Mouse (Mus musculus) common myeloid progenitor, adult 5-6 weeks (primary cell): ENCODE measurements at regions not wholly inside any gene's neighbourhood (a gene's known extent, or its start where the extent isn't known, plus 50 kb on each side); places are given as distances from the start of the nearest gene placed in this dataset.
A peak's percentile ranks its signal among the peaks of the same experiment; 100 is the strongest.
"Not testable (repeated sequence)": the region's sequence is repeated elsewhere in the genome, so short reads cannot be mapped to it uniquely, and the experiment has no call there.

ENCODE experiments used
- ATAC-seq: replicated peaks from 2 replicates; pipeline ENCODE4 v1.8.0; 2016; ENCODE audit warnings: low read depth, mild to moderate bottlenecking, moderate TSS enrichment, inconsistent platforms; ENCODE audit not compliant: poor library complexity, severe bottlenecking

GRCm38 (mm10) chr17:91466822-91467221 is 374.0 kb upstream of the Nrxn1 start:
- ATAC-seq: no peak

- no peak for ATAC-seq
These were observed 358.8 kb upstream of the Nrxn1 start for GRCm38 (mm10) chr17:91451711-91452110.

GRCm38 (mm10) chr17:91431780-91432720 is 339.2 kb upstream of the Nrxn1 start:
- ATAC-seq: not testable (repeated sequence)

- no peak for ATAC-seq
These were observed 337.5 kb upstream of the Nrxn1 start for GRCm38 (mm10) chr17:91430351-91430750.

- ATAC-seq: no peak
These were observed 332.2 kb upstream of the Nrxn1 start for GRCm38 (mm10) chr17:91425120-91425519.

- ATAC-seq: peak; percentile 88
These were observed 325.7 kb upstream of the Nrxn1 start for GRCm38 (mm10) chr17:91418582-91418981.

GRCm38 (mm10) chr17:91390969-91391764 is 298.3 kb upstream of the Nrxn1 start:
- ATAC-seq: no peak

GRCm38 (mm10) chr17:91389937-91390623 is 297.2 kb upstream of the Nrxn1 start:
- ATAC-seq: not testable (repeated sequence)

GRCm38 (mm10) chr17:91388521-91388920 is 295.6 kb upstream of the Nrxn1 start:
- no peak for ATAC-seq

GRCm38 (mm10) chr17:91388039-91388438 is 295.2 kb upstream of the Nrxn1 start:
- ATAC-seq: no peak

- no peak for ATAC-seq
These were observed 293.1 kb upstream of the Nrxn1 start for GRCm38 (mm10) chr17:91385949-91386348.

GRCm38 (mm10) chr17:91368156-91368555 is 275.3 kb upstream of the Nrxn1 start:
- no peak for ATAC-seq

- no peak for ATAC-seq
These were observed 268.4 kb upstream of the Nrxn1 start for GRCm38 (mm10) chr17:91361261-91361660.

GRCm38 (mm10) chr17:91352107-91352506 is 259.2 kb upstream of the Nrxn1 start:
- ATAC-seq: no peak

- no peak for ATAC-seq
These were observed 244.0 kb upstream of the Nrxn1 start for GRCm38 (mm10) chr17:91336882-91337281.

GRCm38 (mm10) chr17:91333790-91334189 is 240.9 kb upstream of the Nrxn1 start:
- ATAC-seq: no peak

- no peak for ATAC-seq
These were observed 240.3 kb upstream of the Nrxn1 start for GRCm38 (mm10) chr17:91333202-91333601.

- peak; percentile 84 for ATAC-seq
These were observed 231.5 kb upstream of the Nrxn1 start for GRCm38 (mm10) chr17:91324377-91324776.

GRCm38 (mm10) chr17:91286875-91287274 is 194.0 kb upstream of the Nrxn1 start:
- ATAC-seq: no peak

GRCm38 (mm10) chr17:91274378-91274777 is 181.5 kb upstream of the Nrxn1 start:
- ATAC-seq: no peak
